Mouse (Mus musculus) embryonic fibroblast, embryonic 13.5 days (primary cell): Measurements from ENCODE around the gene 1600014C10Rik.

ENCODE experiments used
- CTCF ChIP-seq: IDR thresholded peaks from 2 replicates; pipeline ENCODE4 v1.5.1; 2011; ENCODE audit warnings: mild to moderate bottlenecking, control low read depth, low read length, moderate library complexity, borderline replicate concordance; ENCODE audit not compliant: insufficient read depth
- POLR2A ChIP-seq: IDR thresholded peaks from 2 replicates; pipeline ENCODE4 v1.6.1; 2011; ENCODE audit warnings: low read depth, mild to moderate bottlenecking, control low read depth, low read length, moderate library complexity

DNA sequence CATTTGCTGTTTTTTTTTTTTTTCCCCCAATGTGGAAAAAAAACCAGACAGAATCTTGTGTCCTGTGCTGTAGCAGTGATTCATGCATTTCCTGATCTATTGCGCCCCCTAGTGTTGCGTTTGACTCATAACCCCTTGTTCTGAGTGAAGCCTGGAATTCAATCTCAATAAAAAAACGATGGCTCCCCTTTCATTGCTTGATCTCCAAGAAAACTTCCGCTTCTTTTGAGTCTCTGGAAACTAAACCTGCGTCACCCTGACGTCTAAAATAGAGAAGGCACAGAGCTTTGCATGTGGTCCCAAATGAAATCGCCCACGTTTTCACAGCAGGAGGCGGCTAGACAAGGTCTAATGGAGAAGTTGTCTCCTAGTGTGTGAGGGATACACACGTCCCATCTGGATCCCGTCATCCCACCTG is 15.3 kb upstream of the 1600014C10Rik start:
- TF ChIP-seq CTCF, result no peak
- TF ChIP-seq POLR2A, result no peak
